Mouse (Mus musculus): Measurements from ENCODE around the gene Zfhx3. TPM values are rescaled to one million over a fixed set of nuclear protein-coding genes. Genes with fewer than 3 reads are reported as not detected.
A peak's percentile ranks its signal among the peaks of the same experiment; 100 is the strongest.

Gene Zfhx3
- polyA plus RNA-seq, 1 experiment from 2014 or later: 19.8 TPM

DNA sequence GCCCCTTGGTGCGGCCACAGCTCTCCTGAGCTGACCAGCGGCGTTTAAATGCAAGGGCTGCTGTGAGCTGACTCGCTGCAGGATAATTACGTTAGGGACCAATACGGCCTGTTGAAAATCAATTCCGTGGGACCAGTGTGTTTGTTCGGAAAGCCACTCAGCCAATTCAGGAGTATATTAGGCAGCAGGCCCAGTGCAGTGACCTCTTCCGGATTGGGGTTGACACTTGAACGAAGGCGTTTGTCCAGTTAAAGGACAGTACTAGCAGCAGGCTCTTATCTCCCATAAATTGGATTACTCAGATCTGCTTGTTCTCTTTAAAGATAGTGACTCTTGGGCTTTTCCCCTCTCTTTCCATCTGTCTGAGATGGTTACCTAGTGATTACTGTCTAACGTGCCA is 493.9 kb downstream of the Zfhx3 start:
- WGBS: 69% methylated on average over 12 of the region's 12 CpGs
- H3K36me3 ChIP-seq (ENCODE audit: insufficient read depth): no peaks in the 10 kb centered on the region
- ATAC-seq (ENCODE audit: insufficient read depth): no peak
- no peak overlapping the region for H3K27ac ChIP-seq (ENCODE audit: low read depth)
- no peak overlapping the region for H3K4me3 ChIP-seq (ENCODE audit: low read depth, low read length)
- no peak for DNase-seq
- no peaks in the 10 kb centered on the region for H3K9me3 ChIP-seq (ENCODE audit: low read depth, low read length)
- H3K9ac ChIP-seq: no peak overlapping the region
- H3K4me2 ChIP-seq: no peak overlapping the region
- no peaks in the 10 kb centered on the region for H3K27me3 ChIP-seq (ENCODE audit: insufficient read depth, low read length)
- H3K4me1 ChIP-seq (ENCODE audit: insufficient read depth): peaks cover 3% of the 10 kb centered on the region; the same call in 1 of the 2 replicates
- TF ChIP-seq CTCF (IDR thresholded peaks at IDR 0.05; ENCODE audit: low read depth): no peak

DNA sequence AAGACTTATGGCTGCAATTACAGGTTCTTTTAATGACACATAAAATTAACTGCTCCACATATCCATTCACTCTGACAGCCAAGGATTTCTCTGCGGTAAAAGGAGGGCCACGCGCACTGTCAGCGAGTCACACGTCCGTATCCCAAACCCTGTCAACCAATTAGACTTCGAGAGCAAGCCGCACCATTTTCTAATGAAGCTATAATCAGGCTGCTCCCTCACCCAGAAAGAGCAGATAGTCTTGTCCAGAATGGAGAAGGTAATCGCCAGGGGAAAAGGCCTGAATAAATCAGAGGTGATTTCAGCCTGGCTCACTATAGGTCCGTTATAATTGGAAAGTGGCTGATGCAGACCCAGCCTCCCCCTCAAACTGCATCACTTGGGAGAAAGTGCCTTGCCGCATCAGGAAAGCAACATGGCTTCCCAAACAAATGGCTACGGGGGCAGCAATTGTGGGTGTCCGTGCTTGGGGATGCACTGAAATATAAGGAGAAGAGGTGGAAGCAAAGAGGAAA is 494.9 kb downstream of the Zfhx3 start:
- WGBS: 89% methylated on average over 13 of the region's 13 CpGs
- Histone ChIP-seq H3K4me3 (ENCODE audit: low read depth, low read length) (no peak overlapping the region), H3K36me3 (ENCODE audit: insufficient read depth) (no peaks in the 10 kb centered on the region), H3K27ac (ENCODE audit: low read depth) (no peak overlapping the region), H3K9ac (no peak overlapping the region), H3K9me3 (ENCODE audit: low read depth, low read length) (no peaks in the 10 kb centered on the region), H3K4me2 (no peak overlapping the region), H3K4me1 (ENCODE audit: insufficient read depth) (peaks cover 3% of the 10 kb centered on the region; the same call in 1 of the 2 replicates), H3K27me3 (ENCODE audit: insufficient read depth, low read length) (no peaks in the 10 kb centered on the region)
- no peak for TF ChIP-seq CTCF (IDR thresholded peaks at IDR 0.05; ENCODE audit: low read depth)
- DNase-seq: no peak
- ATAC-seq (ENCODE audit: insufficient read depth): no peak

DNA sequence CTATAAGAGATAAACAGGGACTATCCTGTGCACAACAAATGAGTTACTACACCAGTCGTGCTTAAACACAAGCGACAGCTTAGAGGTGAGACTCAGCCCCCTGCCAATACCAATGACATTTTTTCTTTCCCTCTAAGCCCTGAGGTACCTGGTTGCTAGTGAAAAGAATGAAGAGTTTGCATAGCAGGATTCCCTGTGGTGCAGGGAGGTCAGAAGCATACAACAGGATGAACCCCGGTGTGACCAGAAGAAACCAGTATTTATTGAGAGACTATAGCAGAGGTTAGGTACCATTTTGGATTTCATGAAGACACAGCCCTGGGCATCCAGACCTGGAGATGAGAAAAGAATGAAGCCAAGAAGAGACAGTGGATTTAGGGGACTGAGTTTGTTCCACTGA is 498.0 kb downstream of the Zfhx3 start:
- Histone ChIP-seq H3K9ac (no peak overlapping the region), H3K4me1 (ENCODE audit: insufficient read depth) (peaks cover 3% of the 10 kb centered on the region; the same call in 1 of the 2 replicates), H3K36me3 (ENCODE audit: insufficient read depth) (no peaks in the 10 kb centered on the region), H3K27me3 (ENCODE audit: insufficient read depth, low read length) (no peaks in the 10 kb centered on the region), H3K4me3 (ENCODE audit: low read depth, low read length) (no peak overlapping the region), H3K27ac (ENCODE audit: low read depth) (no peak overlapping the region), H3K9me3 (ENCODE audit: low read depth, low read length) (no peaks in the 10 kb centered on the region), H3K4me2 (no peak overlapping the region)
- ATAC-seq (ENCODE audit: insufficient read depth): no peak
- no peak for DNase-seq
- 54% methylated on average over 3 of the region's 3 CpGs for whole genome bisulfite sequencing
- TF ChIP-seq CTCF (IDR thresholded peaks at IDR 0.05; ENCODE audit: low read depth): no peak

DNA sequence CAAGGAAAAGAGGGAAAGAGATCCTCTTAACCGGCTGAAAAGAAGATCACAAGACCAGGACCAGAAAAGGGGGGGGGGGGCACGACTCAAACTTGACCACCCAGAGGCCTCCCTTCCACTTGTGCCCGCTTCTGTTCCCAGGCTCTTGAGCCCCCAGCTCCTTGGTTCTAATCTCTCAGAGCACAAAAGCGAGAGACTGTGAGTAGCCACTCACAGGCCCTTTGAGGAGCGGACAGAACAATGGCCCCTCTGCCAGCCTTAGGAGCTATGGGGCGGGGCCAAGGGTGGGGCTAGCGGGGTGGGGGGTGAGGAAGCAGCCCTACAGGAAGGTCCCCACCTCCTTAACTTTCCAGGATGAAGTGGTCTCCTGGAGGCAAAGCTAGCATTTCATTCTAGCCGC is 508.4 kb downstream of the Zfhx3 start:
- H3K27me3 ChIP-seq (ENCODE audit: insufficient read depth, low read length): no peaks in the 10 kb centered on the region
- peak; percentile 75; the same call in 1 of the 2 replicates for ATAC-seq (ENCODE audit: insufficient read depth)
- H3K27ac ChIP-seq (ENCODE audit: low read depth): peak overlapping the region; percentile 44; the same call in 1 of the 2 replicates
- peak overlapping the region; percentile 31 for H3K4me2 ChIP-seq
- H3K4me1 ChIP-seq (ENCODE audit: insufficient read depth): no peaks in the 10 kb centered on the region
- WGBS: 41% methylated on average over 8 of the region's 8 CpGs
- TF ChIP-seq CTCF (IDR thresholded peaks at IDR 0.05; ENCODE audit: low read depth): no peak
- no peaks in the 10 kb centered on the region for H3K36me3 ChIP-seq (ENCODE audit: insufficient read depth)
- no peaks in the 10 kb centered on the region for H3K9me3 ChIP-seq (ENCODE audit: low read depth, low read length)
- DNase-seq: peak; percentile 48
- no peak overlapping the region for H3K4me3 ChIP-seq (ENCODE audit: low read depth, low read length)
- no peak overlapping the region for H3K9ac ChIP-seq

- peaks cover 10% of the 10 kb centered on the region for H3K9me3 ChIP-seq (ENCODE audit: low read depth, low read length)
- TF ChIP-seq CTCF (IDR thresholded peaks at IDR 0.05; ENCODE audit: low read depth): no peak
- H3K36me3 ChIP-seq (ENCODE audit: insufficient read depth): no peaks in the 10 kb centered on the region
- no peaks in the 10 kb centered on the region for H3K27me3 ChIP-seq (ENCODE audit: insufficient read depth, low read length)
- H3K4me1 ChIP-seq (ENCODE audit: insufficient read depth): no peaks in the 10 kb centered on the region
- no peak overlapping the region for H3K4me3 ChIP-seq (ENCODE audit: low read depth, low read length)
- peak; percentile 42 for DNase-seq
- no peak overlapping the region for H3K9ac ChIP-seq
- H3K4me2 ChIP-seq: no peak overlapping the region
- ATAC-seq (ENCODE audit: insufficient read depth): peak; percentile 80; the same call in 1 of the 2 replicates
- WGBS: 48% methylated on average over 18 of the region's 18 CpGs
- H3K27ac ChIP-seq (ENCODE audit: low read depth): no peak overlapping the region
Measured at GRCm38 (mm10) chr8:108454561-108455311, 512.3 kb downstream of the Zfhx3 start.

DNA sequence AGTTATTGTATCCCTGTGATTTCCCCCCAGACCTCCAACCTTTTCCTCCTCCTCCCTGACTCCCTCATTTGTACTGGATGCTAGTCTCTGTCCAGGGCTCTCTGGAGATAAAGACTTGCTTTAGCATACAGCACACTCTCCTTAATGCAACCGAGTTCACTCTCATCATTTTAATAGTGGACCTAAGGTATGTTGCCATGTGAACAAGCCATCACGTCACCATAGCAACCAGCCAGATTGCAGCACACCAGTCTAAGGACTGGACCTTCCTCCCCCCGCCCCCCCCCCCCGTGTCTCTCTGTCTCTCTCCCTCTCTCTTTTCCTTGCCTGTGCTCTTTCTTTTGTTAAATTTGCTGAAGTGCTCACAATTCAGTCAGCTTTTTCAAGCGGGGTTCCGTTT is 524.2 kb downstream of the Zfhx3 start:
- no peak for TF ChIP-seq CTCF (IDR thresholded peaks at IDR 0.05; ENCODE audit: low read depth)
- no peak for ATAC-seq (ENCODE audit: insufficient read depth)
- H3K9ac ChIP-seq: no peak overlapping the region

DNA sequence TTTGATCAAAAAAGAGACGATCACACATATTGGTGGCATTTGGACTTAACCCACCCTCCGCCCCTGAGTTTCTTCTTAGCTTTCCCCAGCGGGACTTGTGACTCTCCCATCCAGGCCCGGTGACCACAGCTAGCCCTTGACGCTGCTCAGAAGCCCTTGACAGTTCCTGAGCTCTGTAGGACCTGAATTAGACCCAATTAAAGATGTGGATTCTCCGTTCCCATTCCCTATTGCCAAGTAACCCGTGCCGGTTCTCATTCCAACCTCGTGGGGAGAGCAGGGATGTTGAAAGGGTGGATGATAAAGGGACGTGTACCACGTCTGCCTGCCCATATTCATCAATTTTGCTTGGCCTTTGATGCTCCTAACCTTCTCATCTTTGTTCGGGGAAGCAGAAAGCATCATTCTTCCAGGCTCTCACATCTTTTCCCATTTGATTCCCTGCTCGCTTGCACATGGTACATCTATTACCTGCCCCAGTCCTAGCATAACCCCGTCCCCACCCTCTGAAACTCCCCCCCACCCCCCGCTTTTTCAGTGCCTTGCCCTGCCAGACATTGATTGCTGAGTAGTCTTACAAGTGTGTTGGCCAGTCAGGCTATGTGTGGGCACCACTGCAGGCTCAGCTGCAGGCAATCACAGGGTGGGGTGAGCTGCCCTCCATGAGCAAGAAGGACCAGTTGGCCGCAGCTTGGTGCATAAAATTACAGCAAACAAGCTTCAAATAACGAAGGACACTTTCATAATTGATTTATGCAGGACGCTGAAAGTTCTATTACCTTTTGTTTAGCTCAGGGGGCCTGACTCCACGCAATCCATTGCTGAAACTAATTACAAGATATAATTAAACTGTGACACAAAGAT is 525.0 kb downstream of the Zfhx3 start:
- 77% methylated on average over 19 of the region's 19 CpGs for WGBS
- no peaks in the 10 kb centered on the region for H3K4me1 ChIP-seq (ENCODE audit: insufficient read depth)

More for the DNA sequence above, 524.2 kb downstream of the Zfhx3 start:
- Histone ChIP-seq H3K9me3 (ENCODE audit: low read depth, low read length) (no peaks in the 10 kb centered on the region), H3K27me3 (ENCODE audit: insufficient read depth, low read length) (no peaks in the 10 kb centered on the region), H3K36me3 (ENCODE audit: insufficient read depth) (no peaks in the 10 kb centered on the region), H3K4me2 (no peak overlapping the region), H3K27ac (ENCODE audit: low read depth) (no peak overlapping the region), H3K4me1 (ENCODE audit: insufficient read depth) (no peaks in the 10 kb centered on the region), H3K4me3 (ENCODE audit: low read depth, low read length) (no peak overlapping the region)
- DNase-seq: no peak
- 71% methylated on average over 6 of the region's 6 CpGs for WGBS

More for the DNA sequence above, 525.0 kb downstream of the Zfhx3 start:
- ATAC-seq (ENCODE audit: insufficient read depth) (no peak), DNase-seq (no peak)
- Histone ChIP-seq H3K4me3 (ENCODE audit: low read depth, low read length) (no peak overlapping the region), H3K27ac (ENCODE audit: low read depth) (no peak overlapping the region), H3K9me3 (ENCODE audit: low read depth, low read length) (no peaks in the 10 kb centered on the region), H3K27me3 (ENCODE audit: insufficient read depth, low read length) (no peaks in the 10 kb centered on the region), H3K9ac (no peak overlapping the region), H3K4me2 (no peak overlapping the region), H3K36me3 (ENCODE audit: insufficient read depth) (no peaks in the 10 kb centered on the region)
- no peak for TF ChIP-seq CTCF (IDR thresholded peaks at IDR 0.05; ENCODE audit: low read depth)

Measured in lung, embryonic 14.5 days (tissue).